Mouse (Mus musculus): ENCODE measurements around the gene Col27a1. TPM values are rescaled to one million over a fixed set of nuclear protein-coding genes. Genes with fewer than 3 reads are reported as not detected.
A peak's percentile ranks its signal among the peaks of the same experiment; 100 is the strongest.

Gene Col27a1
- polyA plus RNA-seq, 1 experiment from 2014 or later, result 4.1 TPM

GRCm38 (mm10) chr4:63228943-63229342 lies 15.1 kb downstream of the Col27a1 start:
- Histone ChIP-seq H3K4me1 (peaks cover 24% of the 10 kb centered on the region), H3K27me3 (no peaks in the 10 kb centered on the region), H3K4me2 (no peak overlapping the region), H3K27ac (no peak overlapping the region), H3K4me3 (replicated peaks) (no peak overlapping the region), H3K9me3 (no peaks in the 10 kb centered on the region), H3K36me3 (replicated peaks) (no peaks in the 10 kb centered on the region), H3K9ac (no peak overlapping the region)
- peak; percentile 53 for ATAC-seq (ENCODE audit: low FRiP score)
- WGBS, result 66% methylated on average over 5 of the region's 5 CpGs

GRCm38 (mm10) chr4:63229991-63230581 lies 16.3 kb downstream of the Col27a1 start:
- no peaks in the 10 kb centered on the region for H3K9me3 ChIP-seq
- no peak overlapping the region for H3K9ac ChIP-seq
- no peak for ATAC-seq (ENCODE audit: low FRiP score)
- H3K4me2 ChIP-seq, result no peak overlapping the region
- no peaks in the 10 kb centered on the region for H3K27me3 ChIP-seq
- H3K4me3 ChIP-seq (replicated peaks), result no peak overlapping the region
- H3K36me3 ChIP-seq (replicated peaks), result no peaks in the 10 kb centered on the region
- 66% methylated on average over 14 of the region's 14 CpGs for WGBS
- peaks cover 24% of the 10 kb centered on the region for H3K4me1 ChIP-seq
- no peak overlapping the region for H3K27ac ChIP-seq

- WGBS, result 66% methylated on average over 1 of the region's 1 CpGs
Measured at GRCm38 (mm10) chr4:63231121-63231520, 17.3 kb downstream of the Col27a1 start.

GRCm38 (mm10) chr4:63232542-63233020 lies 18.8 kb downstream of the Col27a1 start:
- H3K4me3 ChIP-seq (replicated peaks), result no peak overlapping the region
- 63% methylated on average over 2 of the region's 2 CpGs for WGBS
- no peak overlapping the region for H3K4me2 ChIP-seq
- ATAC-seq (ENCODE audit: low FRiP score), result no peak
- H3K27me3 ChIP-seq, result no peaks in the 10 kb centered on the region
- peaks cover 24% of the 10 kb centered on the region for H3K4me1 ChIP-seq
- H3K9me3 ChIP-seq, result no peaks in the 10 kb centered on the region
- H3K9ac ChIP-seq, result no peak overlapping the region
- no peaks in the 10 kb centered on the region for H3K36me3 ChIP-seq (replicated peaks)
- H3K27ac ChIP-seq, result no peak overlapping the region

More at GRCm38 (mm10) chr4:63231121-63231520, 17.3 kb downstream of the Col27a1 start:
- ATAC-seq (ENCODE audit: low FRiP score), result no peak
- H3K9me3 ChIP-seq, result no peaks in the 10 kb centered on the region
- H3K4me3 ChIP-seq (replicated peaks), result no peak overlapping the region
- no peak overlapping the region for H3K27ac ChIP-seq
- H3K36me3 ChIP-seq (replicated peaks), result no peaks in the 10 kb centered on the region
- no peak overlapping the region for H3K9ac ChIP-seq
- H3K4me1 ChIP-seq, result peaks cover 24% of the 10 kb centered on the region
- no peak overlapping the region for H3K4me2 ChIP-seq
- H3K27me3 ChIP-seq, result no peaks in the 10 kb centered on the region

GRCm38 (mm10) chr4:63233557-63234452 lies 20.0 kb downstream of the Col27a1 start:
- no peak overlapping the region for H3K4me3 ChIP-seq (replicated peaks)
- no peak for ATAC-seq (ENCODE audit: low FRiP score)
- H3K27me3 ChIP-seq, result no peaks in the 10 kb centered on the region
- H3K9ac ChIP-seq, result no peak overlapping the region
- no peak overlapping the region for H3K27ac ChIP-seq
- H3K9me3 ChIP-seq, result no peaks in the 10 kb centered on the region
- WGBS, result 77% methylated on average over 7 of the region's 7 CpGs
- H3K4me1 ChIP-seq, result peaks cover 32% of the 10 kb centered on the region
- no peak overlapping the region for H3K4me2 ChIP-seq
- H3K36me3 ChIP-seq (replicated peaks), result no peaks in the 10 kb centered on the region

GRCm38 (mm10) chr4:63234852-63235251 lies 21.0 kb downstream of the Col27a1 start:
- no peaks in the 10 kb centered on the region for H3K27me3 ChIP-seq
- H3K9me3 ChIP-seq, result no peaks in the 10 kb centered on the region
- H3K4me3 ChIP-seq (replicated peaks), result no peak overlapping the region
- H3K27ac ChIP-seq, result no peak overlapping the region
- H3K4me2 ChIP-seq, result no peak overlapping the region
- H3K36me3 ChIP-seq (replicated peaks), result no peaks in the 10 kb centered on the region
- 92% methylated on average over 5 of the region's 5 CpGs for WGBS
- no peak for ATAC-seq (ENCODE audit: low FRiP score)
- H3K4me1 ChIP-seq, result peaks cover 27% of the 10 kb centered on the region
- H3K9ac ChIP-seq, result no peak overlapping the region

GRCm38 (mm10) chr4:63236235-63236634 lies 22.4 kb downstream of the Col27a1 start:
- no peak overlapping the region for H3K9ac ChIP-seq
- no peak overlapping the region for H3K4me2 ChIP-seq
- no peaks in the 10 kb centered on the region for H3K9me3 ChIP-seq
- 81% methylated on average over 2 of the region's 2 CpGs for WGBS
- no peaks in the 10 kb centered on the region for H3K27me3 ChIP-seq
- H3K4me1 ChIP-seq, result peaks cover 16% of the 10 kb centered on the region; the same call in 1 of the 2 replicates
- no peak overlapping the region for H3K4me3 ChIP-seq (replicated peaks)
- ATAC-seq (ENCODE audit: low FRiP score), result no peak
- H3K36me3 ChIP-seq (replicated peaks), result no peaks in the 10 kb centered on the region
- H3K27ac ChIP-seq, result no peak overlapping the region

- ATAC-seq (ENCODE audit: low FRiP score), result no peak
- WGBS, result 89% methylated on average over 3 of the region's 3 CpGs
- Histone ChIP-seq H3K36me3 (replicated peaks) (no peaks in the 10 kb centered on the region), H3K9me3 (no peaks in the 10 kb centered on the region), H3K27ac (no peak overlapping the region), H3K4me2 (no peak overlapping the region), H3K27me3 (no peaks in the 10 kb centered on the region), H3K4me1 (peaks cover 16% of the 10 kb centered on the region; the same call in 1 of the 2 replicates), H3K4me3 (replicated peaks) (no peak overlapping the region), H3K9ac (no peak overlapping the region)
Measured at GRCm38 (mm10) chr4:63237225-63237624, 23.4 kb downstream of the Col27a1 start.

GRCm38 (mm10) chr4:63238141-63238540 lies 24.3 kb downstream of the Col27a1 start:
- peaks cover 16% of the 10 kb centered on the region; the same call in 1 of the 2 replicates for H3K4me1 ChIP-seq
- 75% methylated on average over 7 of the region's 7 CpGs for WGBS
- no peaks in the 10 kb centered on the region for H3K36me3 ChIP-seq (replicated peaks)
- no peak overlapping the region for H3K9ac ChIP-seq
- H3K27ac ChIP-seq, result peak overlapping the region; percentile 46; the same call in 1 of the 2 replicates
- ATAC-seq (ENCODE audit: low FRiP score), result no peak
- H3K27me3 ChIP-seq, result no peaks in the 10 kb centered on the region
- H3K4me3 ChIP-seq (replicated peaks), result no peak overlapping the region
- H3K4me2 ChIP-seq, result no peak overlapping the region
- H3K9me3 ChIP-seq, result no peaks in the 10 kb centered on the region

GRCm38 (mm10) chr4:63238722-63239121 lies 24.9 kb downstream of the Col27a1 start:
- H3K27ac ChIP-seq, result peak overlapping the region; percentile 42; the same call in 1 of the 2 replicates
- no peak overlapping the region for H3K4me3 ChIP-seq (replicated peaks)
- H3K27me3 ChIP-seq, result no peaks in the 10 kb centered on the region
- H3K4me1 ChIP-seq, result peaks cover 16% of the 10 kb centered on the region; the same call in 1 of the 2 replicates
- H3K4me2 ChIP-seq, result no peak overlapping the region
- H3K9me3 ChIP-seq, result no peaks in the 10 kb centered on the region
- 59% methylated on average over 5 of the region's 5 CpGs for WGBS
- ATAC-seq (ENCODE audit: low FRiP score), result peak; percentile 53
- no peaks in the 10 kb centered on the region for H3K36me3 ChIP-seq (replicated peaks)
- H3K9ac ChIP-seq, result no peak overlapping the region

- 85% methylated on average over 3 of the region's 3 CpGs for WGBS
- no peaks in the 10 kb centered on the region for H3K36me3 ChIP-seq (replicated peaks)
- no peak overlapping the region for H3K9ac ChIP-seq
- no peak for ATAC-seq (ENCODE audit: low FRiP score)
- no peak overlapping the region for H3K4me2 ChIP-seq
- H3K9me3 ChIP-seq, result no peaks in the 10 kb centered on the region
- H3K4me1 ChIP-seq, result peaks cover 16% of the 10 kb centered on the region; the same call in 1 of the 2 replicates
- no peak overlapping the region for H3K27ac ChIP-seq
- no peaks in the 10 kb centered on the region for H3K27me3 ChIP-seq
- H3K4me3 ChIP-seq (replicated peaks), result no peak overlapping the region
Measured at GRCm38 (mm10) chr4:63241031-63241430, 27.2 kb downstream of the Col27a1 start.

- H3K4me2 ChIP-seq, result no peak overlapping the region
- no peaks in the 10 kb centered on the region for H3K27me3 ChIP-seq
- H3K36me3 ChIP-seq (replicated peaks), result no peaks in the 10 kb centered on the region
- H3K9ac ChIP-seq, result no peak overlapping the region
- no peak overlapping the region for H3K4me3 ChIP-seq (replicated peaks)
- no peak overlapping the region for H3K27ac ChIP-seq
- no peaks in the 10 kb centered on the region for H3K9me3 ChIP-seq
- H3K4me1 ChIP-seq, result no peaks in the 10 kb centered on the region
- ATAC-seq (ENCODE audit: low FRiP score), result no peak
Measured at GRCm38 (mm10) chr4:63247991-63248390, 34.2 kb downstream of the Col27a1 start.

All from forebrain, embryonic 12.5 days (tissue).